Mouse (Mus musculus) neural tube, embryonic 13.5 days (tissue): ENCODE measurements around the gene Ostf1. TPM values are rescaled to one million over a fixed set of nuclear protein-coding genes. Genes with fewer than 3 reads are reported as not detected.

ENCODE experiments used
- ATAC-seq: fragments of 200-750 bp; cut with Nextera tagmentation; 2 replicates; pipeline ENCODE4 v1.8.0; 2017; ENCODE audit warnings: low read depth, mild to moderate bottlenecking, moderate TSS enrichment, moderate library complexity
- H3K27ac ChIP-seq: fragments of 300-500 bp; sonication (generic); replicated peaks from 2 replicates; pipeline ENCODE4 v1.5.1; 2015; ENCODE audit warnings: moderate library complexity, mild to moderate bottlenecking, inconsistent platforms
- H3K27me3 ChIP-seq: fragments of 300-500 bp; sonication (generic); 2 replicates; pipeline ENCODE4 v1.6.1; 2015; ENCODE audit warnings: mild to moderate bottlenecking, inconsistent platforms
- H3K36me3 ChIP-seq: fragments of 300-500 bp; sonication (generic); 2 replicates; pipeline ENCODE4 v1.6.1; 2015; ENCODE audit warnings: mild to moderate bottlenecking, inconsistent platforms
- H3K4me1 ChIP-seq: fragments of 300-500 bp; sonication (generic); replicated peaks from 2 replicates; pipeline ENCODE4 v1.6.1; 2015; ENCODE audit warnings: inconsistent platforms
- H3K4me2 ChIP-seq: fragments of 300-500 bp; sonication (generic); 2 replicates; pipeline ENCODE4 v1.6.1; 2015; ENCODE audit warnings: inconsistent platforms, mild to moderate bottlenecking, moderate library complexity
- H3K4me3 ChIP-seq: fragments of 300-500 bp; sonication (generic); 2 replicates; pipeline ENCODE4 v1.5.1; 2015; ENCODE audit warnings: mild to moderate bottlenecking, inconsistent platforms
- H3K9ac ChIP-seq: fragments of 300-500 bp; sonication (generic); 2 replicates; pipeline ENCODE4 v1.6.1; 2015; ENCODE audit warnings: moderate library complexity, mild to moderate bottlenecking, inconsistent platforms
- H3K9me3 ChIP-seq: fragments of 300-500 bp; sonication (generic); 2 replicates; pipeline ENCODE4 v1.6.1; 2016; ENCODE audit warnings: inconsistent platforms
- WGBS: fragments of 180-500 bp; shearing (Covaris S2); methylation state at CpG from one replicate; pipeline ENCODE4 v1.1.7; 2015; 5-methylcytosine and 5-hydroxymethylcytosine counted together
- polyA plus RNA-seq: library from polyadenylated mRNA; unstranded; fragments of >200 nt; fragmentation: Nextera tagmentation; extraction: Ambion mirVana; gene quantifications from 2 replicates; pipeline ENCODE4 v1.2.1, GENCODE M21; 2015

The Ostf1 gene
- polyA plus RNA-seq, 1 experiment from 2014 or later, result 58.8 TPM

GRCm38 (mm10) chr19:18641001-18641400 is 9.4 kb upstream of the Ostf1 start:
- H3K27me3 ChIP-seq, result no peaks in the 10 kb centered on the region
- no peaks in the 10 kb centered on the region for H3K4me1 ChIP-seq
- no peaks in the 10 kb centered on the region for H3K36me3 ChIP-seq
- no peaks in the 10 kb centered on the region for H3K9me3 ChIP-seq
- 74% methylated on average over 4 of the region's 4 CpGs for WGBS
- no peak for ATAC-seq
- H3K27ac ChIP-seq, result no peak overlapping the region
- no peak overlapping the region for H3K9ac ChIP-seq
- no peak overlapping the region for H3K4me2 ChIP-seq
- H3K4me3 ChIP-seq, result no peak overlapping the region

- H3K27ac ChIP-seq, result no peak overlapping the region
- no peak overlapping the region for H3K4me3 ChIP-seq
- no peaks in the 10 kb centered on the region for H3K9me3 ChIP-seq
- H3K36me3 ChIP-seq, result no peaks in the 10 kb centered on the region
- H3K4me1 ChIP-seq, result no peaks in the 10 kb centered on the region
- H3K4me2 ChIP-seq, result no peak overlapping the region
- 32% methylated on average over 2 of the region's 2 CpGs for WGBS
- no peak for ATAC-seq
- no peak overlapping the region for H3K9ac ChIP-seq
- no peaks in the 10 kb centered on the region for H3K27me3 ChIP-seq
Observed at GRCm38 (mm10) chr19:18639552-18639951, 7.9 kb upstream of the Ostf1 start.

- Histone ChIP-seq H3K4me2 (no peak overlapping the region), H3K27ac (no peak overlapping the region), H3K4me1 (no peaks in the 10 kb centered on the region), H3K27me3 (no peaks in the 10 kb centered on the region), H3K9ac (no peak overlapping the region), H3K36me3 (no peaks in the 10 kb centered on the region), H3K9me3 (no peaks in the 10 kb centered on the region), H3K4me3 (no peak overlapping the region)
- ATAC-seq, result no peak
- 71% methylated on average over 5 of the region's 5 CpGs for WGBS
Observed at GRCm38 (mm10) chr19:18638949-18639348, 7.3 kb upstream of the Ostf1 start.

GRCm38 (mm10) chr19:18637954-18638353 is 6.3 kb upstream of the Ostf1 start:
- Histone ChIP-seq H3K27ac (no peak overlapping the region), H3K4me3 (no peak overlapping the region), H3K4me1 (no peaks in the 10 kb centered on the region), H3K9ac (no peak overlapping the region), H3K27me3 (no peaks in the 10 kb centered on the region), H3K4me2 (no peak overlapping the region), H3K9me3 (no peaks in the 10 kb centered on the region), H3K36me3 (no peaks in the 10 kb centered on the region)
- 87% methylated on average over 5 of the region's 5 CpGs for whole genome bisulfite sequencing
- no peak for ATAC-seq

- H3K4me2 ChIP-seq, result peak overlapping the region; percentile 80
- H3K27me3 ChIP-seq, result peaks cover 10% of the 10 kb centered on the region; the same call in 1 of the 2 replicates
- WGBS, result 58% methylated on average over 13 of the region's 13 CpGs
- no peaks in the 10 kb centered on the region for H3K36me3 ChIP-seq
- no peak overlapping the region for H3K27ac ChIP-seq
- ATAC-seq, result no peak
- H3K9ac ChIP-seq, result peak overlapping the region; percentile 72; the same call in 1 of the 2 replicates
- H3K4me1 ChIP-seq, result peaks cover 18% of the 10 kb centered on the region
- H3K4me3 ChIP-seq, result peak overlapping the region; percentile 70
- H3K9me3 ChIP-seq, result no peaks in the 10 kb centered on the region
Observed at GRCm38 (mm10) chr19:18632231-18633185, 885 bp upstream of the Ostf1 start.

GRCm38 (mm10) chr19:18631161-18631643 is 421 bp downstream of the Ostf1 start:
- Histone ChIP-seq H3K9ac (peak overlapping the region; percentile 72), H3K4me3 (peak overlapping the region; percentile 70), H3K9me3 (no peaks in the 10 kb centered on the region), H3K27me3 (peaks cover 10% of the 10 kb centered on the region; the same call in 1 of the 2 replicates), H3K27ac (peak overlapping the region; percentile 66), H3K36me3 (no peaks in the 10 kb centered on the region), H3K4me2 (peak overlapping the region; percentile 80), H3K4me1 (peaks cover 18% of the 10 kb centered on the region)
- WGBS, result under 1% methylated on average over 40 of the region's 40 CpGs
- peak; percentile 81 for ATAC-seq

GRCm38 (mm10) chr19:18630221-18631119 is 1.2 kb downstream of the Ostf1 start:
- ATAC-seq, result no peak

GRCm38 (mm10) chr19:18629589-18629988 is 2.0 kb downstream of the Ostf1 start:
- WGBS, result 45% methylated on average over 1 of the region's 1 CpGs
- Histone ChIP-seq H3K27ac (no peak overlapping the region), H3K9ac (no peak overlapping the region), H3K4me3 (no peak overlapping the region), H3K4me1 (peaks cover 18% of the 10 kb centered on the region), H3K9me3 (no peaks in the 10 kb centered on the region), H3K36me3 (no peaks in the 10 kb centered on the region), H3K4me2 (peak overlapping the region; percentile 80; the same call in 1 of the 2 replicates), H3K27me3 (peaks cover 10% of the 10 kb centered on the region; the same call in 1 of the 2 replicates)
- no peak for ATAC-seq

More at GRCm38 (mm10) chr19:18630221-18631119, 1.2 kb downstream of the Ostf1 start:
- H3K27ac ChIP-seq, result no peak overlapping the region
- no peaks in the 10 kb centered on the region for H3K9me3 ChIP-seq
- H3K27me3 ChIP-seq, result peaks cover 10% of the 10 kb centered on the region; the same call in 1 of the 2 replicates
- H3K4me2 ChIP-seq, result peak overlapping the region; percentile 80
- peak overlapping the region; percentile 72 for H3K9ac ChIP-seq
- 10% methylated on average over 17 of the region's 17 CpGs for WGBS
- peak overlapping the region; percentile 70 for H3K4me3 ChIP-seq
- peaks cover 18% of the 10 kb centered on the region for H3K4me1 ChIP-seq
- no peaks in the 10 kb centered on the region for H3K36me3 ChIP-seq

- H3K4me2 ChIP-seq, result no peak overlapping the region
- H3K9ac ChIP-seq, result no peak overlapping the region
- H3K4me3 ChIP-seq, result no peak overlapping the region
- H3K9me3 ChIP-seq, result no peaks in the 10 kb centered on the region
- ATAC-seq, result no peak
- WGBS, result 68% methylated on average over 2 of the region's 2 CpGs
- H3K36me3 ChIP-seq, result no peaks in the 10 kb centered on the region
- H3K4me1 ChIP-seq, result no peaks in the 10 kb centered on the region
- H3K27ac ChIP-seq, result no peak overlapping the region
- 0 out of 2 replicates have a peak, but pooled peaks cover 1% of the 10 kb centered on the region for H3K27me3 ChIP-seq
Observed at GRCm38 (mm10) chr19:18623894-18624293, 7.7 kb downstream of the Ostf1 start.

GRCm38 (mm10) chr19:18619691-18620090 is 11.9 kb downstream of the Ostf1 start:
- Histone ChIP-seq H3K36me3 (no peaks in the 10 kb centered on the region), H3K9me3 (no peaks in the 10 kb centered on the region), H3K27ac (no peak overlapping the region), H3K4me1 (no peaks in the 10 kb centered on the region), H3K4me3 (no peak overlapping the region), H3K4me2 (no peak overlapping the region), H3K27me3 (no peaks in the 10 kb centered on the region), H3K9ac (no peak overlapping the region)
- ATAC-seq, result no peak
- 90% methylated on average over 1 of the region's 1 CpGs for WGBS

- no peaks in the 10 kb centered on the region for H3K4me1 ChIP-seq
- no peak for ATAC-seq
- no peak overlapping the region for H3K4me2 ChIP-seq
- no peak overlapping the region for H3K9ac ChIP-seq
- 75% methylated on average over 5 of the region's 5 CpGs for WGBS
- H3K9me3 ChIP-seq, result no peaks in the 10 kb centered on the region
- H3K27ac ChIP-seq, result no peak overlapping the region
- no peaks in the 10 kb centered on the region for H3K36me3 ChIP-seq
- H3K4me3 ChIP-seq, result no peak overlapping the region
- no peaks in the 10 kb centered on the region for H3K27me3 ChIP-seq
Observed at GRCm38 (mm10) chr19:18619060-18619459, 12.6 kb downstream of the Ostf1 start.
